Mouse (Mus musculus): ENCODE measurements around the gene Usp4. TPM values are rescaled to one million over a fixed set of nuclear protein-coding genes. Genes with fewer than 3 reads are reported as not detected.

Gene Usp4
- total and polyA plus RNA-seq, 3 experiments, result 52.1 to 93.5 (median 72.8) TPM

DNA sequence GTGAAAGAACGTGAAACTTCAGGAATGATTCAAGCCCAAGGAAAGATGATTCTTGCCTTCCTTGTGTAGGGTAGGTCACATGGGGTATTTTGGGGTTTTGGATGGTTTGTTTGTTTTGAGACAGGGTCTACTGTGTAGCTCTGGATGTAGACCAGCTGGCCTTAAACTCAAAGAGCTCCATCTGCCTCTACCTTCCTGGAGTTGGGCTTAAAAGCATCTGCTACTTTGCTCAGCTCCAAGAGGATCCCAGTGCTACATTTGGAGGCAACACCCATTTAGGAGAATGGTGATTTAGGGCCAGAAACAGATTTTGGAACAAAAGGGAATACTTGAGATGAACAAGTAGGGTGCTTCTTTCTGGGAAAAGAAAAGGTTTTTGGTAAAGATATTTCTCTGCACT is 22.9 kb upstream of the Usp4 start:
- dilution Hi-C loops (cut with MboI; ENCODE audit: extremely low pct_ligation_motif_present, extremely low pct_unique_long_range_greater_than_20kb, low sequenced_read_pairs), result no loop called here
- H3K9me3 ChIP-seq (replicated peaks; ENCODE audit: low read length), result no peaks in the 10 kb centered on the region
- DNase-seq (ENCODE audit: extremely low read depth), result no peak
- in situ Hi-C loops (cut with MboI; ENCODE audit: low pct_ligation_motif_present, low pct_unique_long_range_greater_than_20kb, low sequenced_read_pairs), result no loop called here
- H3K27me3 ChIP-seq (replicated peaks), result no peaks in the 10 kb centered on the region
- H3K36me3 ChIP-seq (replicated peaks in 1 of 2; ENCODE audit: control insufficient read depth in 1 of 2, insufficient read depth in 1 of 2, low read length in 1 of 2), result peaks cover 37 to 72% of the 10 kb centered on the region in 2 experiments
- no peak overlapping the region for H3K27ac ChIP-seq (ENCODE audit: insufficient read depth, low read depth)
- no peak overlapping the region for H3K4me2 ChIP-seq (ENCODE audit: insufficient read depth, low read depth, poor library complexity, severe bottlenecking)
- no peak overlapping the region for H3K9ac ChIP-seq (ENCODE audit: insufficient read depth, low read depth)
- no peaks in the 10 kb centered on the region for H3K4me1 ChIP-seq (ENCODE audit: control insufficient read depth in 1 of 2, insufficient read depth in 2 of 2)
- peaks cover 86% of the 10 kb centered on the region for H3K79me2 ChIP-seq (replicated peaks; ENCODE audit: control insufficient read depth, extremely low read depth, insufficient read depth, poor library complexity, severe bottlenecking)
- no peak for TF ChIP-seq CHD1 (IDR thresholded peaks at IDR 0.05; ENCODE audit: low read depth, low read length)
- no peak for TF ChIP-seq GABPA (IDR thresholded peaks at IDR 0.05; ENCODE audit: insufficient replicate concordance, low read depth, low read length)
- no peak for TF ChIP-seq NRF1 (IDR thresholded peaks at IDR 0.05; ENCODE audit: low read depth, low read length)
- no peak for TF ChIP-seq MAX (IDR thresholded peaks at IDR 0.05; ENCODE audit: low read length)
- no peak for TF ChIP-seq RAD21 (IDR thresholded peaks at IDR 0.05; ENCODE audit: low read depth, low read length)
- TF ChIP-seq CHD2 (IDR thresholded peaks at IDR 0.05; ENCODE audit: low read length), result no peak
- no peak for TF ChIP-seq TBP (conservative IDR thresholded peaks at IDR 0.05; ENCODE audit: low read depth, low read length)
- TF ChIP-seq POLR2AphosphoS2 (IDR thresholded peaks at IDR 0.05; ENCODE audit: low read depth, low read length), result no peak
- TF ChIP-seq CTCF (conservative IDR thresholded peaks at IDR 0.05 in 1 of 2, IDR thresholded peaks at IDR 0.05 in 1 of 2; ENCODE audit: low read depth in 2 of 2, low read length in 2 of 2), result no peak
- TF ChIP-seq MAZ (IDR thresholded peaks at IDR 0.05; ENCODE audit: low read depth, low read length), result no peak
- TF ChIP-seq USF2 (conservative IDR thresholded peaks at IDR 0.05; ENCODE audit: low read depth, low read length), result no peak
- TF ChIP-seq JUN (IDR thresholded peaks at IDR 0.05; ENCODE audit: insufficient read depth, low read depth, low read length), result no peak
- TF ChIP-seq TCF12 (IDR thresholded peaks at IDR 0.05; ENCODE audit: low read depth, low read length), result no peak
- H3K4me3 ChIP-seq (replicated peaks in 1 of 3; ENCODE audit: low read depth in 2 of 3, low read length in 2 of 3, poor library complexity in 1 of 3), result no peak overlapping the region

DNA sequence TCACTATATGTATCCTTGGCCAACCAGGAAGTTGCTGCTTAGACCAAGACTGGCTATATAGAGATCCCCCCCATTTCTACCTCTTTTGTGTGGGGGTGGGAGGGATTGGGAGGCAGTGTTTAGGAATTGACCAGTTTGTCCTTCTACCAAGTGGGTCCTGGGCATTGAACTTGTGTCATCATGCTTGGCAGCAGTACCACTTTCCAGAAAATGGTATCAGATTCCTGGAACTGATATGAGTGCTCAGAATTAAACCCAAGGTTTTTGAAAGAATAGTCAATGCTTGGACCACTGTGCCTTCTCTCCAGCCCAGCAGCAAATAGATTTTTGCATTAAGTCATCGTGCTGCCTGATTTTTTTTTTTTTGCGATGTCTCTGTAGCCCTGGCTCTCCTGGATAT is 21.8 kb upstream of the Usp4 start:
- dilution Hi-C loops (cut with MboI; ENCODE audit: extremely low pct_ligation_motif_present, extremely low pct_unique_long_range_greater_than_20kb, low sequenced_read_pairs) (no loop called here), in situ Hi-C loops (cut with MboI; ENCODE audit: low pct_ligation_motif_present, low pct_unique_long_range_greater_than_20kb, low sequenced_read_pairs) (no loop called here)
- no peak for DNase-seq (ENCODE audit: extremely low read depth)
- Histone ChIP-seq H3K4me2 (ENCODE audit: insufficient read depth, low read depth, poor library complexity, severe bottlenecking) (no peak overlapping the region), H3K36me3 (replicated peaks in 1 of 2; ENCODE audit: control insufficient read depth in 1 of 2, insufficient read depth in 1 of 2, low read length in 1 of 2) (peaks cover 42 to 75% of the 10 kb centered on the region in 2 experiments), H3K27ac (ENCODE audit: insufficient read depth, low read depth) (no peak overlapping the region), H3K9ac (ENCODE audit: insufficient read depth, low read depth) (no peak overlapping the region), H3K4me3 (replicated peaks in 1 of 3; ENCODE audit: low read depth in 2 of 3, low read length in 2 of 3, poor library complexity in 1 of 3) (no peak overlapping the region), H3K27me3 (replicated peaks) (no peaks in the 10 kb centered on the region), H3K4me1 (ENCODE audit: control insufficient read depth in 1 of 2, insufficient read depth in 2 of 2) (no peaks in the 10 kb centered on the region), H3K9me3 (replicated peaks; ENCODE audit: low read length) (no peaks in the 10 kb centered on the region), H3K79me2 (replicated peaks; ENCODE audit: control insufficient read depth, extremely low read depth, insufficient read depth, poor library complexity, severe bottlenecking) (peaks cover 76% of the 10 kb centered on the region)
- TF ChIP-seq ETS1 (conservative IDR thresholded peaks at IDR 0.05; ENCODE audit: low read depth, low read length) (no peak), MAX (IDR thresholded peaks at IDR 0.05; ENCODE audit: low read length) (no peak), ZMIZ1 (IDR thresholded peaks at IDR 0.05; ENCODE audit: low read depth, low read length) (no peak), MYC (IDR thresholded peaks at IDR 0.05; ENCODE audit: low read depth, low read length) (no peak), ZKSCAN1 (IDR thresholded peaks at IDR 0.05; ENCODE audit: borderline replicate concordance, low read depth, low read length) (no peak), MXI1 (IDR thresholded peaks at IDR 0.05; ENCODE audit: low read depth, low read length) (no peak)

All from CH12.LX (cell line).